9 mouse cellular contexts compared by ENCODE assay signal in genomic region chr11:75462865-75463336, GRCm38 (mm10). TPM values are rescaled to one million over a fixed set of nuclear protein-coding genes. Genes with fewer than 3 reads are reported as not detected.
DNase-seq lines count a peak whose midpoint lies in the region; ATAC-seq and TF ChIP-seq lines count a peak whose summit lies in the region.
"Had no signal": no experiment of that assay in that cellular context is flagged by ENCODE, and none has a peak within 500 bp of the region (broad histone marks: within the 10 kb centered on the region; RNA-seq: fewer than 3 reads in every experiment).

No protein-coding gene starts in this region.

- no peaks in the 10 kb centered on the region for H3K9me3 ChIP-seq in hindbrain, embryonic 15.5 days
- H3K9me3 ChIP-seq in midbrain, embryonic 10.5 days (replicated peaks) = no peaks in the 10 kb centered on the region

- H3K27me3 ChIP-seq in hindbrain, embryonic 15.5 days = no peaks in the 10 kb centered on the region
- H3K27me3 ChIP-seq in midbrain, embryonic 10.5 days (ENCODE audit: low read depth, poor library complexity, severe bottlenecking) = peaks cover 10% of the 10 kb centered on the region; the same call in 1 of the 2 replicates

- H3K4me2 ChIP-seq in hindbrain, embryonic 15.5 days = peak overlapping the region; percentile 94

- no peak for ATAC-seq in hindbrain, embryonic 15.5 days (ENCODE audit: low FRiP score, low read depth)

- H3K4me1 ChIP-seq in hindbrain, embryonic 15.5 days (replicated peaks) = peaks cover 24% of the 10 kb centered on the region
- H3K4me1 ChIP-seq in midbrain, embryonic 10.5 days = peaks cover 49% of the 10 kb centered on the region

- peak overlapping the region; percentile 100 for H3K27ac ChIP-seq in gastrocnemius, adult 2 months
- no peak overlapping the region for H3K27ac ChIP-seq in hindbrain, embryonic 15.5 days (replicated peaks)
- no peak overlapping the region for H3K27ac ChIP-seq in midbrain, embryonic 10.5 days (replicated peaks)

- intact Hi-C loops in gastrocnemius, adult 2 months (cut with DNase I) = loop anchor here (2.0 to 5.0 kb wide), 2 partner anchors 48 to 104 kb away; partner anchors contain the start of gene Rilp
- intact Hi-C loops in left cerebral cortex, postnatal 4 days (cut with DNase I) = no loop called here

- peak overlapping the region; percentile 87 for H3K4me3 ChIP-seq in gastrocnemius, adult 2 months
- H3K4me3 ChIP-seq in hindbrain, embryonic 15.5 days = peak overlapping the region; percentile 80
- H3K4me3 ChIP-seq in midbrain, embryonic 10.5 days = peak overlapping the region; percentile 76

- peaks cover 22% of the 10 kb centered on the region for H3K36me3 ChIP-seq in hindbrain, embryonic 15.5 days
- peaks cover 15% of the 10 kb centered on the region for H3K36me3 ChIP-seq in midbrain, embryonic 10.5 days

- no peak overlapping the region for H3K9ac ChIP-seq in hindbrain, embryonic 15.5 days

- 4% methylated on average over 9 of the region's 9 CpGs for WGBS in hindbrain, embryonic 15.5 days
- WGBS in midbrain, embryonic 10.5 days = 6% methylated on average over 9 of the region's 9 CpGs

- TF ChIP-seq CTCF in gastrocnemius, adult 2 months (IDR thresholded peaks at IDR 0.05) = no peak

- DNase-seq in adipocyte (ENCODE audit: low spot score) = peak; percentile 96
- DNase-seq in cerebellum, adult 9-11 months = peak; percentile 78
- DNase-seq in gastrocnemius, adult 2 months = peak; percentile 97
- DNase-seq in left cerebral cortex, postnatal 4 days = peak; percentile 61
- peak; percentile 74 for DNase-seq in midbrain, embryonic 10.5 days (ENCODE audit: low spot score)
- peak; percentile 67 for DNase-seq in spleen, adult 12 weeks (ENCODE audit: low spot score)
- DNase-seq in natural killer cell, adult 2 months (ENCODE audit: low spot score in 2 of 2) = no peak

RNA-seq across cellular contexts. Expression of gene Tlcd2, which starts 1.4 kb away (rescaled TPM):
- total RNA-seq in gastrocnemius, adult 2 months (2021) = 1 to 10 TPM; 2.6 to 3.1 TPM
- 2.8 and 3.1 TPM in 2 replicates for polyA plus RNA-seq in hindbrain, embryonic 15.5 days (2015; fragmentation: Nextera tagmentation; extraction: Ambion mirVana)
- total RNA-seq in left cerebral cortex, postnatal 4 days (2021) = under 1 TPM; 0.80 to 0.95 TPM
- polyA plus RNA-seq in midbrain, embryonic 10.5 days (2016; fragmentation: Nextera tagmentation; extraction: Ambion mirVana) = 10.2 and 10.6 TPM in 2 replicates

RNA-seq across cellular contexts. Expression of gene Wdr81, which starts 8.4 kb away (rescaled TPM):
- 1 to 10 TPM; 4.9 to 6.4 TPM for total RNA-seq in gastrocnemius, adult 2 months (2021)
- polyA plus RNA-seq in hindbrain, embryonic 15.5 days (2015; fragmentation: Nextera tagmentation; extraction: Ambion mirVana) = 7.6 and 7.9 TPM in 2 replicates
- 10 to 100 TPM; 17.6 to 19.1 TPM for total RNA-seq in left cerebral cortex, postnatal 4 days (2021)
- polyA plus RNA-seq in midbrain, embryonic 10.5 days (2016; fragmentation: Nextera tagmentation; extraction: Ambion mirVana) = 5.7 and 7.5 TPM in 2 replicates

RNA-seq across cellular contexts. Expression of gene Serpinf2, which starts 23.5 kb away (rescaled TPM):
- not detected for total RNA-seq in gastrocnemius, adult 2 months (2021)
- polyA plus RNA-seq in hindbrain, embryonic 15.5 days (2015; fragmentation: Nextera tagmentation; extraction: Ambion mirVana) = 0.26 TPM in 1 of 2 replicates, not detected in the other
- total RNA-seq in left cerebral cortex, postnatal 4 days (2021) = under 1 TPM in 1 of 2 experiments, not detected in 1; 0.26 TPM
- polyA plus RNA-seq in midbrain, embryonic 10.5 days (2016; fragmentation: Nextera tagmentation; extraction: Ambion mirVana) = not detected in 2 replicates

RNA-seq across cellular contexts. Expression of gene Prpf8, which starts 23.7 kb away (rescaled TPM):
- total RNA-seq in gastrocnemius, adult 2 months (2021) = 10 to 100 TPM; 69.3 to 76.7 TPM
- 51.2 and 54.6 TPM in 2 replicates for polyA plus RNA-seq in hindbrain, embryonic 15.5 days (2015; fragmentation: Nextera tagmentation; extraction: Ambion mirVana)
- total RNA-seq in left cerebral cortex, postnatal 4 days (2021) = 100 to 1,000 TPM; 136 to 137 TPM
- 67.3 and 72.2 TPM in 2 replicates for polyA plus RNA-seq in midbrain, embryonic 10.5 days (2016; fragmentation: Nextera tagmentation; extraction: Ambion mirVana)

RNA-seq across cellular contexts. Expression of gene Serpinf1, which starts 40.4 kb away (rescaled TPM):
- total RNA-seq in gastrocnemius, adult 2 months (2021) = 100 to 1,000 TPM in 1 of 2 experiments, 10 to 100 TPM in 1; 55.5 to 168 TPM
- polyA plus RNA-seq in hindbrain, embryonic 15.5 days (2015; fragmentation: Nextera tagmentation; extraction: Ambion mirVana) = 42.6 and 44.6 TPM in 2 replicates
- total RNA-seq in left cerebral cortex, postnatal 4 days (2021) = 10 to 100 TPM; 15.1 to 19.9 TPM
- 69.6 and 70.2 TPM in 2 replicates for polyA plus RNA-seq in midbrain, embryonic 10.5 days (2016; fragmentation: Nextera tagmentation; extraction: Ambion mirVana)
- total RNA-seq: neutrophil, adult 5-6 weeks had no signal

Comparison
In these comparisons a context has a peak if more than half of its experiments do, and no peak if none do; other contexts are left out.
1. DNase-seq: peak in adipocyte (single experiment), cerebellum, adult 9-11 months (single experiment), gastrocnemius, adult 2 months (single experiment), left cerebral cortex, postnatal 4 days (single experiment), midbrain, embryonic 10.5 days (single experiment) and spleen, adult 12 weeks (single experiment); none in natural killer cell, adult 2 months (0 of 2).
2. Peak in every context shown above with its lines, with median percentiles within 50 percentile points of each other: H3K4me3 ChIP-seq.